Mouse (Mus musculus) liver, embryonic 14.5 days (tissue): ENCODE data around the gene Cotl1. TPM values are rescaled to one million over a fixed set of nuclear protein-coding genes. Genes with fewer than 3 reads are reported as not detected.

Experiments used
- ATAC-seq: fragments of 200-750 bp; cut with Nextera tagmentation; 2 replicates; pipeline ENCODE4 v1.8.0; 2017; ENCODE audit warnings: moderate number of reproducible peaks, mild to moderate bottlenecking, moderate library complexity; ENCODE audit not compliant: insufficient read depth
- DNase-seq, 3 experiments: peaks; one replicate each; pipeline ENCODE4 v3.0.0-alpha.2; 2012 to 2013; ENCODE audit warnings: low read depth in 3 of 3, low spot score in 3 of 3
- H3K27ac ChIP-seq: fragments of 300-500 bp; sonication (generic); 2 replicates; pipeline ENCODE4 v1.5.1; 2014; ENCODE audit warnings: moderate library complexity, mild to moderate bottlenecking, control low read depth, inconsistent platforms
- H3K27me3 ChIP-seq: fragments of 300-500 bp; sonication (generic); 2 replicates; pipeline ENCODE4 v1.6.1; 2014; ENCODE audit warnings: mild to moderate bottlenecking, low read length, moderate library complexity; ENCODE audit not compliant: control insufficient read depth, insufficient read depth
- H3K36me3 ChIP-seq: fragments of 300-500 bp; sonication (generic); replicated peaks from 2 replicates; pipeline ENCODE4 v1.6.1; 2014; ENCODE audit warnings: low read depth; ENCODE audit not compliant: control insufficient read depth, insufficient read depth
- H3K4me1 ChIP-seq, 2 experiments: fragments of 200-500 bp in 1 of 2; fragments of 300-500 bp in 1 of 2; sonication (generic) in 1 of 2; replicated peaks; 2 replicates each; pipeline ENCODE4 v1.6.1; 2012 to 2014; ENCODE audit warnings: antibody characterized with exemption in 1 of 2, inconsistent platforms in 1 of 2, low read length in 1 of 2; ENCODE audit not compliant: control insufficient read depth in 2 of 2, insufficient read depth in 2 of 2
- H3K4me2 ChIP-seq: fragments of 300-500 bp; sonication (generic); 2 replicates; pipeline ENCODE4 v1.6.1; 2014; ENCODE audit warnings: low read depth, mild to moderate bottlenecking, control low read depth, moderate library complexity
- H3K4me3 ChIP-seq, 2 experiments: fragments of 200-500 bp in 1 of 2; fragments of 300-500 bp in 1 of 2; sonication (generic) in 1 of 2; 2 replicates each; pipeline ENCODE4 v1.5.1; 2012 to 2014; ENCODE audit warnings: low read depth in 2 of 2, low read length in 2 of 2, mild to moderate bottlenecking in 2 of 2, control low read depth in 1 of 2, inconsistent platforms in 1 of 2, moderate library complexity in 1 of 2; ENCODE audit not compliant: insufficient read depth in 1 of 2
- H3K9ac ChIP-seq: fragments of 300-500 bp; sonication (generic); replicated peaks from 2 replicates; pipeline ENCODE4 v1.6.1; 2014; ENCODE audit warnings: mild to moderate bottlenecking, control low read depth, moderate library complexity
- H3K9me3 ChIP-seq: fragments of 300-500 bp; sonication (generic); 2 replicates; pipeline ENCODE4 v1.6.1; 2016; ENCODE audit warnings: low read length, mixed read lengths; ENCODE audit not compliant: control insufficient read depth
- CTCF ChIP-seq: IDR thresholded peaks from 2 replicates; pipeline ENCODE4 v1.5.1; 2016; ENCODE audit warnings: antibody characterized with exemption, low read depth, control low read depth
- EP300 ChIP-seq: IDR thresholded peaks from 2 replicates; pipeline ENCODE4 v1.6.1; 2016; ENCODE audit warnings: antibody characterized with exemption, low read depth
- whole genome bisulfite sequencing: fragments of 180-500 bp; shearing (Covaris S2); extraction: QIAGEN DNeasy Blood & Tissue Kit; methylation state at CpG from one replicate; pipeline ENCODE4 v1.1.7; 2014; ENCODE audit not compliant: insufficient replicate concordance; 5-methylcytosine and 5-hydroxymethylcytosine counted together
- polyA plus RNA-seq, 2 experiments: library from polyadenylated mRNA; depleted of rRNA in 1 of 2; stranded (reverse) in 1 of 2; unstranded in 1 of 2; fragments of >200 nt; fragmentation: Nextera tagmentation in 1 of 2; extraction: Ambion mirVana in 1 of 2; gene quantifications; 2 replicates each; pipeline versions ENCODE4 v1.2.1 to v1.2.3; 2012 to 2014

The Cotl1 gene
- polyA plus RNA-seq, 2 experiments: 59.6 to 77.7 TPM

DNA sequence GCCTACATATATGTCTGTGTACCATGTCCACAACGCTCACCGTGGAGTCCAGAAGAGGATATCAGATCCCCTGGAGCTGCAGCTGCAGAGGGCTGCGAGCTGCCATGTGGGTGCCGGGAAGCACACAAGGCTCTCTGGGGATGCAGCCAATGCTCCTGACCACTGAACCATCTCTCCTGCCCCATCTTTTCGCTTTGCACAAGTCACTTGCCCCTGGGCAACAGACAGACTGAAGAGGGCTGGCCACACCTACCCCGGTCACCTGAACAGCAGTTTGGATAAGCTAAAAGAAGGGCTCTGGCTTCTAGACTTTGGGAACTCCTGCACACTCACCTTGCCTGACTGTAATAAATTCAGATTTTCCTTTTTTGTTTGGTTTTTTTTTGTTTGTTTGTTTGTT, 18.7 kb downstream of the Cotl1 start:
- no peak overlapping the region for H3K4me3 ChIP-seq
- H3K9ac ChIP-seq: no peak overlapping the region
- no peak overlapping the region for H3K4me2 ChIP-seq
- H3K27ac ChIP-seq: no peak overlapping the region
- TF ChIP-seq CTCF: no peak
- no peak for TF ChIP-seq EP300
- no peak for DNase-seq
- no peak for ATAC-seq
- H3K36me3 ChIP-seq: no peaks in the 10 kb centered on the region
- no peaks in the 10 kb centered on the region for H3K9me3 ChIP-seq
- no peaks in the 10 kb centered on the region for H3K27me3 ChIP-seq
- H3K4me1 ChIP-seq: peaks cover 0 to 11% of the 10 kb centered on the region in 2 experiments; a peak in 2 of 4 replicates
- WGBS: 73% methylated on average over 6 of the region's 6 CpGs

DNA sequence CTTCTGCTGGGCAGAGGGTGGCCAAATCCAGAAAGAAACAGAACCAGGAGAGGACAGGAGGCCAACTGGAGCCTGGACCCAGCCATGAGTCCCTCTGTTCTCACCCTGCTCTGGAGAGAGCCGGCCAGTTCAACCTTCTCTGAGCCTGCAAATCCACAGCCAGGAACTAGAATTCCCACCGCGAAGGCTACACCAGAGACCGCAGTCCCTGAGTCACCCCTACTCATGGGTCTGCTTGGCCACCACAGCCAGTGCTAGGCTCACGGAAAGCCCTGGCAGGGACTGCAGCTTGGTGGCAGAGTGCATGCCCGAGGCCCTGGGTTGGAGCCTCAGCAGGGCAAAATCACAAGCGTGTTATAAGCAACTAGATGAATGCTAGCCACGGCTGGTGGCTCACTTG, 20.4 kb downstream of the Cotl1 start:
- ATAC-seq (no peak), DNase-seq (no peak)
- H3K9me3 ChIP-seq: no peaks in the 10 kb centered on the region
- 77% methylated on average over 8 of the region's 8 CpGs for WGBS
- H3K4me1 ChIP-seq: 0 out of 4 replicates have a peak, but pooled peaks cover 0 to under 1% of the 10 kb centered on the region in 2 experiments
- H3K4me2 ChIP-seq: no peak overlapping the region
- no peak overlapping the region for H3K9ac ChIP-seq
- TF ChIP-seq EP300 (no peak), CTCF (no peak)
- H3K36me3 ChIP-seq: no peaks in the 10 kb centered on the region
- H3K4me3 ChIP-seq: no peak overlapping the region
- no peak overlapping the region for H3K27ac ChIP-seq
- H3K27me3 ChIP-seq: no peaks in the 10 kb centered on the region

DNA sequence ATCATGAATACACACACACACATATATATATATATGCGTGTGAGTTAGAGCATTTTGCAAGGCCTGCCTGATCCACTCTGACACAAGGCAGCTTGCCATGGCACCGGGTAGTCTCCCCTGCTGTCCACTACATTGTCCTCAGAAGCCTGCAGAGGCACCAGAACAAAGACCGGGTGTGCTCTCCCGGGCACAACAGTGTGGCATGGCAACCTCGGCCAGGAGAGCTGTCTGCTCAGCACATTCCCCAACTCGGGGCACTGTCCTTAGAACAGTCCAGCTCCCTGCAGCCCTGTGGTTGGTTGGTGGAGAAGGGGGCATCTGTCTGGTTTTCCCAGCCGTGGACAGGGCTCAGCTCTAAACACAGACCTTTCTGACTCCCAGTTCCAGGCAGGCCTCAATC, 21.0 kb downstream of the Cotl1 start:
- Histone ChIP-seq H3K27me3 (no peaks in the 10 kb centered on the region), H3K36me3 (no peaks in the 10 kb centered on the region), H3K9ac (no peak overlapping the region), H3K4me3 (no peak overlapping the region), H3K9me3 (no peaks in the 10 kb centered on the region), H3K27ac (no peak overlapping the region), H3K4me2 (no peak overlapping the region), H3K4me1 (no peaks in the 10 kb centered on the region)
- TF ChIP-seq CTCF: no peak
- no peak for TF ChIP-seq EP300
- 62% methylated on average over 7 of the region's 7 CpGs for WGBS
- DNase-seq: no peak
- ATAC-seq: no peak

DNA sequence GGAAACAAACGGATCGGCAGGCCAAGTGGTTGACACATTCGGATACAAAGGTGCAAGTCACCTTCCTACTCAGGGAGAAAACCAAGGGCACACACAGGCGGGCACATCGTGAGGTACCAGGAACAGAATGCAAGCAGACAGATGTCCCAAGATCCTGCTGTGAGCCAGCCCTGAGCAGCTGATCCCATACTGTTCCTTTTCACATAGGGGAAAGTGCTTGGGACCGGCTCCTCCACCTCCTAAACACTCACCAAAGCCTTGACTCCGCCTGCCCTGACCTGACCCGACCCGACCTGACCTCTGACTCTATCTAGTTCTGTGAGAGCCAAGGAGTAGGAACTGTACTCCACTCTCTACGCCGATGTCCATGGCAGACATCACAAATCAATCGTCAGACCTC, 22.9 kb downstream of the Cotl1 start:
- DNase-seq (no peak), ATAC-seq (no peak)
- no peak for TF ChIP-seq CTCF
- no peak for TF ChIP-seq EP300
- Histone ChIP-seq H3K36me3 (no peaks in the 10 kb centered on the region), H3K4me1 (peaks cover 2 to 15% of the 10 kb centered on the region in 2 experiments), H3K27me3 (no peaks in the 10 kb centered on the region), H3K4me2 (no peak overlapping the region), H3K9me3 (no peaks in the 10 kb centered on the region), H3K9ac (no peak overlapping the region), H3K4me3 (no peak overlapping the region), H3K27ac (no peak overlapping the region)
- 48% methylated on average over 12 of the region's 12 CpGs for WGBS

GRCm38 (mm10) chr8:119816219-119816618, 24.1 kb downstream of the Cotl1 start:
- DNase-seq (no peak), ATAC-seq (no peak)
- Histone ChIP-seq H3K36me3 (no peaks in the 10 kb centered on the region), H3K4me3 (no peak overlapping the region), H3K27ac (no peak overlapping the region), H3K27me3 (no peaks in the 10 kb centered on the region), H3K9ac (no peak overlapping the region), H3K9me3 (no peaks in the 10 kb centered on the region), H3K4me1 (peaks cover 2 to 19% of the 10 kb centered on the region in 2 experiments), H3K4me2 (no peak overlapping the region)
- 69% methylated on average over 6 of the region's 6 CpGs for WGBS
- TF ChIP-seq CTCF (no peak), EP300 (no peak)
